Mouse (Mus musculus) olfactory bulb, adult 2 months (tissue): Measurements from ENCODE around the gene Fryl.

Experiments
- CTCF ChIP-seq: fragments of 200-500 bp; IDR thresholded peaks from 2 replicates; pipeline ENCODE4 v1.5.1; 2012; ENCODE audit warnings: low read depth, mild to moderate bottlenecking, low read length, moderate library complexity; ENCODE audit not compliant: insufficient read depth
- POLR2A ChIP-seq: fragments of 200-500 bp; IDR thresholded peaks from 2 replicates; pipeline ENCODE4 v1.6.1; 2012; ENCODE audit warnings: mild to moderate bottlenecking, low read depth, low read length, moderate library complexity; ENCODE audit not compliant: insufficient read depth

GRCm38 (mm10) chr5:72994928-72995327, 261.5 kb downstream of the Fryl start:
- TF ChIP-seq CTCF = no peak
- no peak for TF ChIP-seq POLR2A
